Mouse (Mus musculus) intestine, embryonic 14.5 days (tissue): ENCODE results near the gene Phactr2. TPM values are rescaled to one million over a fixed set of nuclear protein-coding genes. Genes with fewer than 3 reads are reported as not detected.

Experiments used
- ATAC-seq: fragments of 200-750 bp; cut with Nextera tagmentation; replicated peaks from 2 replicates; pipeline ENCODE4 v1.8.0; 2017; ENCODE audit warnings: low read depth, moderate number of reproducible peaks, moderate TSS enrichment, moderate library complexity; ENCODE audit not compliant: low FRiP score, low TSS enrichment
- DNase-seq: peaks from one replicate; pipeline ENCODE4 v3.0.0-alpha.2; 2018; ENCODE audit warnings: low spot score
- H3K27ac ChIP-seq: fragments of 300-500 bp; sonication (generic); 2 replicates; pipeline ENCODE4 v1.5.1; 2014; ENCODE audit warnings: low read depth, mild to moderate bottlenecking, control low read depth
- H3K27me3 ChIP-seq: fragments of 300-500 bp; sonication (generic); replicated peaks from 2 replicates; pipeline ENCODE4 v1.6.1; 2014; ENCODE audit warnings: low read length, control low read depth; ENCODE audit not compliant: control insufficient read depth, insufficient read depth
- H3K36me3 ChIP-seq: fragments of 300-500 bp; sonication (generic); 2 replicates; pipeline ENCODE4 v1.6.1; 2014; ENCODE audit warnings: low read length, control low read depth; ENCODE audit not compliant: control insufficient read depth, insufficient read depth
- H3K4me1 ChIP-seq: fragments of 300-500 bp; sonication (generic); replicated peaks from 2 replicates; pipeline ENCODE4 v1.6.1; 2014; ENCODE audit warnings: low read length, control low read depth, mixed read lengths; ENCODE audit not compliant: control insufficient read depth, insufficient read depth
- H3K4me2 ChIP-seq: fragments of 300-500 bp; sonication (generic); 2 replicates; pipeline ENCODE4 v1.6.1; 2014; ENCODE audit warnings: low read length
- H3K4me3 ChIP-seq: fragments of 300-500 bp; sonication (generic); 2 replicates; pipeline ENCODE4 v1.5.1; 2014; ENCODE audit warnings: low read depth, low read length, control low read depth, mixed read lengths
- H3K9ac ChIP-seq: fragments of 300-500 bp; sonication (generic); 2 replicates; pipeline ENCODE4 v1.6.1; 2014; ENCODE audit warnings: mild to moderate bottlenecking, low read length
- H3K9me3 ChIP-seq: fragments of 300-500 bp; sonication (generic); 2 replicates; pipeline ENCODE4 v1.6.1; 2016; ENCODE audit warnings: low read length, control low read depth; ENCODE audit not compliant: control insufficient read depth
- WGBS: fragments of 180-500 bp; shearing (Covaris S2); extraction: QIAGEN DNeasy Blood & Tissue Kit; methylation state at CpG from one replicate; pipeline ENCODE4 v1.1.7; 2014; 5-methylcytosine and 5-hydroxymethylcytosine counted together
- polyA plus RNA-seq: library from polyadenylated mRNA; unstranded; fragments of >200 nt; fragmentation: Nextera tagmentation; extraction: Ambion mirVana; gene quantifications from 2 replicates; pipeline ENCODE4 v1.2.1, GENCODE M21; 2014

Gene Phactr2
- polyA plus RNA-seq, 1 experiment from 2014 or later: 26.7 TPM

GRCm38 (mm10) chr10:13375820-13376219 is 98.4 kb downstream of the Phactr2 start:
- Histone ChIP-seq H3K4me3 (no peak overlapping the region), H3K27me3 (no peaks in the 10 kb centered on the region), H3K36me3 (no peaks in the 10 kb centered on the region), H3K9ac (no peak overlapping the region), H3K4me2 (no peak overlapping the region), H3K27ac (peak overlapping the region; percentile 80), H3K4me1 (peaks cover 21% of the 10 kb centered on the region), H3K9me3 (no peaks in the 10 kb centered on the region)
- DNase-seq (peak; percentile 71), ATAC-seq (peak; percentile 68)
- WGBS: 8% methylated on average over 3 of the region's 3 CpGs

GRCm38 (mm10) chr10:13369581-13370375 is 104.4 kb downstream of the Phactr2 start:
- Histone ChIP-seq H3K27me3 (no peaks in the 10 kb centered on the region), H3K27ac (no peak overlapping the region), H3K9ac (no peak overlapping the region), H3K9me3 (0 out of 2 replicates have a peak, but pooled peaks cover 3% of the 10 kb centered on the region), H3K4me2 (no peak overlapping the region), H3K4me3 (no peak overlapping the region), H3K36me3 (no peaks in the 10 kb centered on the region), H3K4me1 (0 out of 2 replicates have a peak, but pooled peaks cover 3% of the 10 kb centered on the region)
- no peak for DNase-seq
- ATAC-seq: no peak
- 79% methylated on average over 13 of the region's 13 CpGs for WGBS

GRCm38 (mm10) chr10:13364286-13364580 is 110.0 kb downstream of the Phactr2 start:
- Histone ChIP-seq H3K36me3 (no peaks in the 10 kb centered on the region), H3K9ac (no peak overlapping the region), H3K4me3 (no peak overlapping the region), H3K4me2 (no peak overlapping the region), H3K27ac (no peak overlapping the region), H3K4me1 (no peaks in the 10 kb centered on the region), H3K9me3 (0 out of 2 replicates have a peak, but pooled peaks cover 3% of the 10 kb centered on the region), H3K27me3 (no peaks in the 10 kb centered on the region)
- WGBS: 65% methylated on average over 2 of the region's 2 CpGs
- no peak for ATAC-seq
- no peak for DNase-seq

- 63% methylated on average over 11 of the region's 11 CpGs for WGBS
- no peak overlapping the region for H3K9ac ChIP-seq
- H3K27me3 ChIP-seq: no peaks in the 10 kb centered on the region
- H3K4me2 ChIP-seq: no peak overlapping the region
- H3K36me3 ChIP-seq: no peaks in the 10 kb centered on the region
- H3K27ac ChIP-seq: peak overlapping the region; percentile 55; the same call in 1 of the 2 replicates
- DNase-seq (no peak), ATAC-seq (0 out of 2 replicates have a peak, but pooled peaks have one; percentile 64)
- H3K9me3 ChIP-seq: 0 out of 2 replicates have a peak, but pooled peaks cover 3% of the 10 kb centered on the region
- H3K4me3 ChIP-seq: no peak overlapping the region
- H3K4me1 ChIP-seq: no peaks in the 10 kb centered on the region
These were observed 110.5 kb downstream of the Phactr2 start for GRCm38 (mm10) chr10:13363499-13364285.

- Histone ChIP-seq H3K4me2 (no peak overlapping the region), H3K9me3 (0 out of 2 replicates have a peak, but pooled peaks cover 3% of the 10 kb centered on the region), H3K27me3 (no peaks in the 10 kb centered on the region), H3K4me1 (no peaks in the 10 kb centered on the region), H3K4me3 (no peak overlapping the region), H3K27ac (no peak overlapping the region), H3K9ac (no peak overlapping the region), H3K36me3 (no peaks in the 10 kb centered on the region)
- ATAC-seq: no peak
- no peak for DNase-seq
These were observed 113.3 kb downstream of the Phactr2 start for GRCm38 (mm10) chr10:13360913-13361312.

GRCm38 (mm10) chr10:13359846-13360245 is 114.4 kb downstream of the Phactr2 start:
- 84% methylated on average over 5 of the region's 5 CpGs for WGBS
- Histone ChIP-seq H3K4me1 (no peaks in the 10 kb centered on the region), H3K27me3 (no peaks in the 10 kb centered on the region), H3K9ac (no peak overlapping the region), H3K4me3 (no peak overlapping the region), H3K9me3 (no peaks in the 10 kb centered on the region), H3K27ac (no peak overlapping the region), H3K4me2 (no peak overlapping the region), H3K36me3 (no peaks in the 10 kb centered on the region)
- DNase-seq: no peak
- ATAC-seq: no peak

- Histone ChIP-seq H3K4me1 (no peaks in the 10 kb centered on the region), H3K27me3 (no peaks in the 10 kb centered on the region), H3K27ac (no peak overlapping the region), H3K9me3 (no peaks in the 10 kb centered on the region), H3K9ac (no peak overlapping the region), H3K4me3 (no peak overlapping the region), H3K4me2 (no peak overlapping the region), H3K36me3 (no peaks in the 10 kb centered on the region)
- ATAC-seq (no peak), DNase-seq (no peak)
- 31% methylated on average over 3 of the region's 3 CpGs for WGBS
These were observed 115.5 kb downstream of the Phactr2 start for GRCm38 (mm10) chr10:13358679-13359078.

GRCm38 (mm10) chr10:13346609-13347290 is 127.5 kb downstream of the Phactr2 start:
- ATAC-seq: no peak
- H3K4me1 ChIP-seq: no peaks in the 10 kb centered on the region
- DNase-seq: no peak
- H3K9me3 ChIP-seq: no peaks in the 10 kb centered on the region
- H3K9ac ChIP-seq: no peak overlapping the region
- no peaks in the 10 kb centered on the region for H3K27me3 ChIP-seq
- no peaks in the 10 kb centered on the region for H3K36me3 ChIP-seq
- no peak overlapping the region for H3K4me2 ChIP-seq
- WGBS: 38% methylated on average over 5 of the region's 5 CpGs
- no peak overlapping the region for H3K4me3 ChIP-seq
- H3K27ac ChIP-seq: no peak overlapping the region
